Comparison of ENCODE assay signal across 8 mouse cellular contexts in the genomic region with DNA sequence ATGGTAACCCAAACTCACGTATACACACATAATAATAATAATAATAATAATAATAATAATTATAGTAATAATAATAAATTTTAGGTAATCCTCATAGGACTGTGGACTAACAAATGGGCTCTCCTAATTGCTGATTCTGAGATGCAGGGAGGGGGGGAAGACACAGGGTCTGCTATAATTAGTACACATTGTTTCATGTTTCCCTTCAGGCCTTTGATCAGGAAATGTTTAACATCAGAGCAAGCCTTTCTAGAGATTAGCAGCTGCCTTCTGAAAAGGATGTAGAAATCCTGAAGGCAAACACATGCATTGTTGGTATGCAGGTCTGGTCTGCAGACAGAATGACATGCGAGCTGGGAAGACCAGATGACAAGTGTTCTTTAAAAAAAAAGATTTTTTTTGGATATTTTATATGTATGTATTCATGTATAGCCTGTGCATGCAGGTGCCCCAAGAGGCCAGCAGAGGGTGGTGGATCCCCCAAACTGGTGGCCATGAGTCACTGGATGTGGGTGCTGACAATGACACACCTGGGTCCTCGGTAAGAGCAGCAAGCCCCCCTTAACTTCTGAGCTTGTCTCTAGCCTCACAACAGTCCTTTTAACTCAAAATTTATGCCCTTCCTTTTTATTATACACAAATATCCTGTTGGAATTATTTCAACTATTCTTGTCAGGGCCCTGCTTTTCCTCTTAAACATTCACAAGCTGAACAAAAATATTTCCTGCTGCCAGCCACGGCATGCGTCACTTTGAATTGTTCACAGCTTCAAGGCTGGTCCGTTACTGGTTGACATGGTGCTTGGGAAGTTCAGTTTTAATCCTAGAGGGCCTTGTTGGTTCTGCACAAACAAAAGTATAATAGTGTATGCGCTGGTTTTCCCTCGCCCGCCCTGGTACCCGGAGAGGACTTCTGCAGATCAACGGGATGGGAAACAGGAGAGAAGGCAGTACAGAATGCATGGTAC.
DNase-seq lines count a peak whose midpoint lies in the region; ATAC-seq and TF ChIP-seq lines count a peak whose summit lies in the region.

No protein-coding gene starts in this region.

- no peak overlapping the region for H3K4me2 ChIP-seq in forebrain, postnatal 0 days (ENCODE audit: low read depth)
- H3K4me2 ChIP-seq in lung, embryonic 16.5 days (ENCODE audit: low read depth, low read length): peak overlapping the region; percentile 15; the same call in 1 of the 2 replicates

- no peaks in the 10 kb centered on the region for H3K27me3 ChIP-seq in forebrain, postnatal 0 days (ENCODE audit: insufficient read depth, low read length)
- no peaks in the 10 kb centered on the region for H3K27me3 ChIP-seq in lung, embryonic 16.5 days (ENCODE audit: control insufficient read depth, insufficient read depth, low read depth, low read length)

- no peak overlapping the region for H3K9ac ChIP-seq in forebrain, postnatal 0 days
- H3K9ac ChIP-seq in lung, embryonic 16.5 days (ENCODE audit: low read length): no peak overlapping the region; the same call in 1 of the 2 replicates

- no peaks in the 10 kb centered on the region for H3K4me1 ChIP-seq in forebrain, postnatal 0 days (ENCODE audit: insufficient read depth)
- H3K4me1 ChIP-seq in lung, embryonic 16.5 days (replicated peaks; ENCODE audit: control insufficient read depth, insufficient read depth, low read length): peaks cover 10% of the 10 kb centered on the region

- TF ChIP-seq CTCF in forebrain, postnatal 0 days (IDR thresholded peaks at IDR 0.05; ENCODE audit: low read depth): peak; percentile 29

- intact Hi-C loops in heart, postnatal 25 days (cut with DNase I): loop anchor here (5.0 kb wide), 1 partner anchor 92 kb away; no protein-coding TSS in a partner anchor

- peak; percentile 64 for ATAC-seq in forebrain, postnatal 0 days
- ATAC-seq in lung, embryonic 16.5 days (ENCODE audit: low read depth): peak; percentile 57

- no peak overlapping the region for H3K27ac ChIP-seq in forebrain, postnatal 0 days (ENCODE audit: low read depth, low read length)
- H3K27ac ChIP-seq in lung, embryonic 16.5 days (ENCODE audit: low read length): peak overlapping the region; percentile 87

- peak; percentile 92 for DNase-seq in heart, adult 11 months
- DNase-seq in heart, postnatal 25 days (ENCODE audit: low spot score): no peak
- peak; percentile 35 for DNase-seq in CD4-positive, CD25-positive, alpha-beta regulatory T cell, adult 2 months (ENCODE audit: low read depth, low spot score)
- no peak for DNase-seq in forebrain, postnatal 0 days
- no peak for DNase-seq in c-Kit-positive CD71-positive TER-119-positive erythroid progenitor cells, embryonic 14.5 days (ENCODE audit: low spot score)
- DNase-seq in cerebellum, adult 11 months: no peak
- no peak for DNase-seq in cerebellum, adult 8-10 months

- 55% methylated on average over 11 of the region's 11 CpGs for WGBS in forebrain, postnatal 0 days
- WGBS in lung, embryonic 16.5 days: 45% methylated on average over 11 of the region's 11 CpGs

- no peak overlapping the region for H3K4me3 ChIP-seq in forebrain, postnatal 0 days (ENCODE audit: low read depth, low read length)
- no peak overlapping the region for H3K4me3 ChIP-seq in lung, embryonic 16.5 days (ENCODE audit: low read length)

- no peaks in the 10 kb centered on the region for H3K9me3 ChIP-seq in forebrain, postnatal 0 days (ENCODE audit: low read length)
- H3K9me3 ChIP-seq in lung, embryonic 16.5 days (ENCODE audit: control insufficient read depth, low read length): no peaks in the 10 kb centered on the region

- H3K36me3 ChIP-seq in forebrain, postnatal 0 days (ENCODE audit: insufficient read depth): no peaks in the 10 kb centered on the region
- H3K36me3 ChIP-seq in lung, embryonic 16.5 days (ENCODE audit: control insufficient read depth, insufficient read depth, low read length): no peaks in the 10 kb centered on the region

Comparison
In these comparisons a context has a peak if more than half of its experiments do, and no peak if none do; other contexts are left out.
1. DNase-seq: peak in heart, adult 11 months (single experiment) and CD4-positive, CD25-positive, alpha-beta regulatory T cell, adult 2 months (single experiment); none in heart, postnatal 25 days (single experiment), forebrain, postnatal 0 days (single experiment), c-Kit-positive CD71-positive TER-119-positive erythroid progenitor cells, embryonic 14.5 days (single experiment), cerebellum, adult 11 months (single experiment) and cerebellum, adult 8-10 months (single experiment).